Mouse (Mus musculus) G1E-ER4 (cell line): ENCODE measurements around the gene Phrf1. TPM values are rescaled to one million over a fixed set of nuclear protein-coding genes. Genes with fewer than 3 reads are reported as not detected.

Experiments
- GATA1 ChIP-seq: IDR thresholded peaks from one replicate; pipeline ENCODE4 v1.8.0; 2012; ENCODE audit warnings: low read length, inconsistent platforms
- polyA plus RNA-seq: library from polyadenylated mRNA; stranded (reverse); fragments of >175 nt; gene quantifications from 2 replicates; pipeline ENCODE4 v1.2.3, GENCODE M21; 2012

The Phrf1 gene
- polyA plus RNA-seq, 1 experiment: 132 TPM

- TF ChIP-seq GATA1: no peak
These were observed 37.4 kb downstream of the Phrf1 start, which contains the start of gene Irf7 for GRCm38 (mm10) chr7:141265739-141266561. Gene Irf7, minus strand, starts transcription at chr7:141266481.

- TF ChIP-seq GATA1: no peak
These were observed 40.1 kb downstream of the Phrf1 start for GRCm38 (mm10) chr7:141268466-141269272.

GRCm38 (mm10) chr7:141269273-141269545, 40.6 kb downstream of the Phrf1 start:
- no peak for TF ChIP-seq GATA1

- TF ChIP-seq GATA1: no peak
These were observed 42.0 kb downstream of the Phrf1 start for GRCm38 (mm10) chr7:141270631-141271030.

- TF ChIP-seq GATA1: no peak
These were observed 46.8 kb downstream of the Phrf1 start for GRCm38 (mm10) chr7:141275356-141275755.

GRCm38 (mm10) chr7:141276546-141276945, 48.0 kb downstream of the Phrf1 start, which contains the start of gene Cdhr5:
Gene Cdhr5, minus strand, starts transcription at chr7:141276786.
- no peak for TF ChIP-seq GATA1

GRCm38 (mm10) chr7:141277701-141278678, 49.4 kb downstream of the Phrf1 start:
- TF ChIP-seq GATA1: no peak

GRCm38 (mm10) chr7:141278766-141279590, 50.4 kb downstream of the Phrf1 start, which contains the start of gene Sct:
Gene Sct, minus strand, starts transcription at chr7:141279133.
- TF ChIP-seq GATA1: no peak

GRCm38 (mm10) chr7:141281442-141281841, 52.9 kb downstream of the Phrf1 start:
- TF ChIP-seq GATA1: no peak

GRCm38 (mm10) chr7:141282756-141283155, 54.2 kb downstream of the Phrf1 start:
- TF ChIP-seq GATA1: no peak

GRCm38 (mm10) chr7:141288042-141288441, 59.5 kb downstream of the Phrf1 start:
- no peak for TF ChIP-seq GATA1

GRCm38 (mm10) chr7:141291921-141292582, 63.5 kb downstream of the Phrf1 start, which contains the start of gene Drd4:
Gene Drd4, plus strand, starts transcription at chr7:141292006.
- no peak for TF ChIP-seq GATA1

GRCm38 (mm10) chr7:141292583-141293388, 64.2 kb downstream of the Phrf1 start:
- TF ChIP-seq GATA1: no peak
